Mouse (Mus musculus) limb, embryonic 11.5 days (tissue): ENCODE data around the gene Shisal1. TPM values are rescaled to one million over a fixed set of nuclear protein-coding genes. Genes with fewer than 3 reads are reported as not detected.

Source experiments
- ATAC-seq: fragments of 200-750 bp; cut with Nextera tagmentation; 2 replicates; pipeline ENCODE4 v1.8.0; 2017; ENCODE audit warnings: low read depth; ENCODE audit not compliant: insufficient number of reproducible peaks, low FRiP score, low TSS enrichment
- DNase-seq: peaks from one replicate; pipeline ENCODE4 v3.0.0-alpha.2; 2015; ENCODE audit warnings: low spot score
- H3K27ac ChIP-seq: fragments of 300-500 bp; sonication (generic); replicated peaks from 2 replicates; pipeline ENCODE4 v1.5.1; 2014; ENCODE audit warnings: low read depth, mild to moderate bottlenecking, low read length
- H3K27me3 ChIP-seq: fragments of 300-500 bp; sonication (generic); 2 replicates; pipeline ENCODE4 v1.6.1; 2014; ENCODE audit warnings: mild to moderate bottlenecking, low read length, mixed read lengths; ENCODE audit not compliant: control insufficient read depth, insufficient read depth
- H3K36me3 ChIP-seq: fragments of 300-500 bp; sonication (generic); 2 replicates; pipeline ENCODE4 v1.6.1; 2014; ENCODE audit warnings: mild to moderate bottlenecking, low read length, moderate library complexity, mixed read lengths; ENCODE audit not compliant: control insufficient read depth, insufficient read depth
- H3K4me1 ChIP-seq: fragments of 300-500 bp; sonication (generic); 2 replicates; pipeline ENCODE4 v1.6.1; 2014; ENCODE audit warnings: low read length, mixed read lengths; ENCODE audit not compliant: control insufficient read depth, insufficient read depth
- H3K4me2 ChIP-seq: fragments of 300-500 bp; sonication (generic); 2 replicates; pipeline ENCODE4 v1.6.1; 2014; ENCODE audit warnings: low read depth, mild to moderate bottlenecking, moderate library complexity; ENCODE audit not compliant: severe bottlenecking
- H3K4me3 ChIP-seq: fragments of 300-500 bp; sonication (generic); 2 replicates; pipeline ENCODE4 v1.5.1; 2014; ENCODE audit warnings: low read depth, low read length
- H3K9ac ChIP-seq: fragments of 300-500 bp; sonication (generic); 2 replicates; pipeline ENCODE4 v1.6.1; 2014; ENCODE audit warnings: mild to moderate bottlenecking, low read length
- H3K9me3 ChIP-seq: fragments of 300-500 bp; sonication (generic); 2 replicates; pipeline ENCODE4 v1.6.1; 2016; ENCODE audit warnings: low read length; ENCODE audit not compliant: control insufficient read depth
- WGBS: fragments of 180-500 bp; shearing (Covaris S2); extraction: QIAGEN DNeasy Blood & Tissue Kit; methylation state at CpG from one replicate; pipeline ENCODE4 v1.1.7; 2014; 5-methylcytosine and 5-hydroxymethylcytosine counted together
- polyA plus RNA-seq: library from polyadenylated mRNA; unstranded; fragments of >200 nt; fragmentation: Nextera tagmentation; extraction: Ambion mirVana; gene quantifications from 2 replicates; pipeline ENCODE4 v1.2.1, GENCODE M21; 2014

Gene Shisal1
- polyA plus RNA-seq, 1 experiment from 2014 or later = 0.36 TPM

DNA sequence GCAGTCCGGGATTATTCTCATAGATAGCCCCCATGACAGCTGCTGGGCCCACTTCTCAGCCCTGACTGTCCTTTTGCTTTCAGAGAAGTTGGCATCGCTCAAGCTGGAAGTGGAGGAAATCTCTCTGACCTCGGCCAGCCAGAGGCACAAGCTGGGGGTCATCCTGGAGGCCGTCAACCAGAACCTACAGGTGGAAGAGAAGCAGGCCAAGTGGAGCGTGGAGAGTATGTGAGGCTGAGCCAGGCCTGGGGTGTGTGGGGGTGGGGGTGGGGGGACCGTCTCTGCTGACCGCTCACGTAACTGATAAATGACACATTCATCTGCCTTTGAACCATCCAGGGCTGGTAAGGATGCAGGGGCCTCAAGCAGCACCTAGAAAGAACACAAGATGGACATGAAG lies 117.0 kb downstream of the Shisal1 start:
- Histone ChIP-seq H3K4me2 (no peak overlapping the region), H3K9me3 (no peaks in the 10 kb centered on the region), H3K4me3 (no peak overlapping the region), H3K36me3 (no peaks in the 10 kb centered on the region), H3K27me3 (no peaks in the 10 kb centered on the region), H3K9ac (no peak overlapping the region), H3K4me1 (0 out of 2 replicates have a peak, but pooled peaks cover 3% of the 10 kb centered on the region), H3K27ac (no peak overlapping the region)
- ATAC-seq = no peak
- DNase-seq = no peak
- 85% methylated on average over 8 of the region's 8 CpGs for WGBS

Other genes starting within 250 kb of the Shisal1 start
- gene Parvb, start 215.1 kb downstream of the Shisal1 start, polyA plus RNA-seq = 6.1 and 9.4 TPM in 2 replicates
- 0.17 and 0.82 TPM in 2 replicates for gene Parvg, start 123.1 kb downstream of the Shisal1 start, polyA plus RNA-seq
- gene Rtl6, start 110.7 kb upstream of the Shisal1 start, polyA plus RNA-seq = 14.2 and 15.3 TPM in 2 replicates
- gene Prr5, start 222.5 kb upstream of the Shisal1 start, polyA plus RNA-seq = 13.2 and 14.4 TPM in 2 replicates